Mouse (Mus musculus) ovary, postnatal 10 days (tissue): ENCODE data around the gene Nudt21.

Source experiments
- DNase-seq: peaks from one replicate; pipeline ENCODE4 v3.0.0; 2022; ENCODE audit warnings: low spot score

Nudt21 gene

GRCm38 (mm10) chr8:93998961-93999360 lies 37.9 kb downstream of the Nudt21 start:
- DNase-seq, result no peak

- DNase-seq, result no peak
Measured at GRCm38 (mm10) chr8:93989739-93990138, 47.1 kb downstream of the Nudt21 start.

GRCm38 (mm10) chr8:93984731-93985130 lies 52.1 kb downstream of the Nudt21 start:
- no peak for DNase-seq

GRCm38 (mm10) chr8:93983827-93984226 lies 53.0 kb downstream of the Nudt21 start:
- DNase-seq, result no peak

- DNase-seq, result no peak
Measured at GRCm38 (mm10) chr8:93981679-93982215, 55.1 kb downstream of the Nudt21 start.

- no peak for DNase-seq
Measured at GRCm38 (mm10) chr8:93980141-93980540, 56.7 kb downstream of the Nudt21 start.

- no peak for DNase-seq
Measured at GRCm38 (mm10) chr8:93976446-93977211, 60.2 kb downstream of the Nudt21 start.

- DNase-seq, result no peak
Measured at GRCm38 (mm10) chr8:93975358-93975757, 61.5 kb downstream of the Nudt21 start.

- no peak for DNase-seq
Measured at GRCm38 (mm10) chr8:93974602-93975186, 62.1 kb downstream of the Nudt21 start.

- DNase-seq, result no peak
Measured at GRCm38 (mm10) chr8:93973831-93974375, 62.9 kb downstream of the Nudt21 start.

- DNase-seq, result no peak
Measured at GRCm38 (mm10) chr8:93972971-93973734, 63.7 kb downstream of the Nudt21 start.

- DNase-seq, result no peak
Measured at GRCm38 (mm10) chr8:93972211-93972610, 64.6 kb downstream of the Nudt21 start.

GRCm38 (mm10) chr8:93971451-93971850 lies 65.4 kb downstream of the Nudt21 start:
- no peak for DNase-seq

GRCm38 (mm10) chr8:93969626-93970340 lies 67.0 kb downstream of the Nudt21 start:
- no peak for DNase-seq

- no peak for DNase-seq
Measured at GRCm38 (mm10) chr8:93968293-93968692, 68.5 kb downstream of the Nudt21 start.
